Mouse (Mus musculus) liver, embryonic 13.5 days (tissue): ENCODE results near the gene Ifngr2. TPM values are rescaled to one million over a fixed set of nuclear protein-coding genes. Genes with fewer than 3 reads are reported as not detected.
A peak's percentile ranks its signal among the peaks of the same experiment; 100 is the strongest.

Source experiments
- ATAC-seq: fragments of 200-750 bp; cut with Nextera tagmentation; 2 replicates; pipeline ENCODE4 v1.8.0; 2017; ENCODE audit warnings: low read depth, mild to moderate bottlenecking, moderate number of reproducible peaks, moderate library complexity
- DNase-seq: peaks from one replicate; pipeline ENCODE4 v3.0.0; 2022
- H3K27ac ChIP-seq: fragments of 300-500 bp; sonication (generic); 2 replicates; pipeline ENCODE4 v1.5.1; 2015; ENCODE audit warnings: moderate library complexity, mild to moderate bottlenecking, inconsistent platforms
- H3K27me3 ChIP-seq: fragments of 300-500 bp; sonication (generic); 2 replicates; pipeline ENCODE4 v1.6.1; 2015; ENCODE audit warnings: mild to moderate bottlenecking, inconsistent platforms
- H3K36me3 ChIP-seq: fragments of 300-500 bp; sonication (generic); 2 replicates; pipeline ENCODE4 v1.6.1; 2015; ENCODE audit warnings: mild to moderate bottlenecking, inconsistent platforms
- H3K4me1 ChIP-seq: fragments of 300-500 bp; sonication (generic); replicated peaks from 2 replicates; pipeline ENCODE4 v1.6.1; 2015; ENCODE audit warnings: inconsistent platforms
- H3K4me2 ChIP-seq: fragments of 300-500 bp; sonication (generic); 2 replicates; pipeline ENCODE4 v1.6.1; 2015; ENCODE audit warnings: inconsistent platforms, mild to moderate bottlenecking, moderate library complexity
- H3K4me3 ChIP-seq: fragments of 300-500 bp; sonication (generic); replicated peaks from 2 replicates; pipeline ENCODE4 v1.5.1; 2015; ENCODE audit warnings: mild to moderate bottlenecking, inconsistent platforms
- H3K9ac ChIP-seq: fragments of 300-500 bp; sonication (generic); 2 replicates; pipeline ENCODE4 v1.6.1; 2015; ENCODE audit warnings: mild to moderate bottlenecking, inconsistent platforms
- H3K9me3 ChIP-seq: fragments of 300-500 bp; sonication (generic); replicated peaks from 2 replicates; pipeline ENCODE4 v1.6.1; 2016; ENCODE audit warnings: inconsistent platforms
- WGBS: fragments of 180-500 bp; shearing (Covaris S2); methylation state at CpG from one replicate; pipeline ENCODE4 v1.1.7; 2015; ENCODE audit not compliant: insufficient replicate concordance; 5-methylcytosine and 5-hydroxymethylcytosine counted together
- polyA plus RNA-seq: library from polyadenylated mRNA; unstranded; fragments of >200 nt; fragmentation: Nextera tagmentation; extraction: Ambion mirVana; gene quantifications from 2 replicates; pipeline ENCODE4 v1.2.1, GENCODE M21; 2015

Gene Ifngr2
- polyA plus RNA-seq, 1 experiment from 2014 or later: 15.4 TPM

DNA sequence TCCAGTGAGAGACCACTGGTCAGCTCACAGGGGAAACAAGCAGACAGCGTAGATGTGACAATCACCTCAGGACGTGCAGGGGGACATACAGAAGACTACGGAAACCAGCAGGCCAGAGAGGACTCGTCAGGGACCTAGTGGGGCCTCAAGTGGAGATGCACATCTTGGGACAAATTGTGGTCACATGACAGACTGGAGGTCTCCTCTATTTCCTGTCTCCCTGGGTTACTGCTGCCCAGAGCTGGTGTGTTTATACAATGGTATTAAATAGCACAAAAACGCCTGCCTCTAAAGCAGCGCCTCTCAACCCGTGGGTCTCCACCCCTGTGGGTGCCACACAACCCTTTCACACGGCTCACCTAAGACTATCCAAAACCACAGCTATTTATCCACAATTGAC, 45.3 kb downstream of the Ifngr2 start:
- Histone ChIP-seq H3K9me3 (no peaks in the 10 kb centered on the region), H3K27me3 (peaks cover 16% of the 10 kb centered on the region), H3K36me3 (no peaks in the 10 kb centered on the region), H3K4me2 (no peak overlapping the region), H3K4me1 (peaks cover 30% of the 10 kb centered on the region), H3K9ac (no peak overlapping the region), H3K27ac (no peak overlapping the region), H3K4me3 (no peak overlapping the region)
- DNase-seq (no peak), ATAC-seq (no peak)
- WGBS: 42% methylated on average over 8 of the region's 8 CpGs

DNA sequence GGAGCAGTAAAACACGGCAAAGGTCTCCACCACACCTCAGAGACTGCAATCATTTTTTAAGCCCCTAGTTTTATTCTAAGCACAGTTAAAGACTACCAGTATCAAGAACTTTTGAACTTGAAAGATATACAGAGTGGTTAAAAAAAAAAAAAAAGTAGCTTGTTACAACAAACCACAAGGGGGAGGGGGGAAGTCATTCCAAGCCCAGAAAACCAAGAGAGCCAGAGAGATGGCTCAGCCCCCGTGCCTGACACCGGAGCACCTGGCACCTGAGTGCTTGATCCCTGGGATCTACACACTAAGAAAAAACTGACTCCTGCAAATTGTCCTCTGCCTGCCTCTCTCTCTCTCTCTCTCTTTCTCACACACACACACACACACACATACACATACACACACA, 46.4 kb downstream of the Ifngr2 start:
- peaks cover 31% of the 10 kb centered on the region for H3K4me1 ChIP-seq
- H3K9ac ChIP-seq: no peak overlapping the region
- no peak overlapping the region for H3K4me3 ChIP-seq
- WGBS: 60% methylated on average over 3 of the region's 3 CpGs
- no peak for DNase-seq
- no peak overlapping the region for H3K4me2 ChIP-seq
- no peaks in the 10 kb centered on the region for H3K9me3 ChIP-seq
- ATAC-seq: no peak
- no peak overlapping the region for H3K27ac ChIP-seq
- peaks cover 19% of the 10 kb centered on the region for H3K27me3 ChIP-seq
- H3K36me3 ChIP-seq: no peaks in the 10 kb centered on the region

DNA sequence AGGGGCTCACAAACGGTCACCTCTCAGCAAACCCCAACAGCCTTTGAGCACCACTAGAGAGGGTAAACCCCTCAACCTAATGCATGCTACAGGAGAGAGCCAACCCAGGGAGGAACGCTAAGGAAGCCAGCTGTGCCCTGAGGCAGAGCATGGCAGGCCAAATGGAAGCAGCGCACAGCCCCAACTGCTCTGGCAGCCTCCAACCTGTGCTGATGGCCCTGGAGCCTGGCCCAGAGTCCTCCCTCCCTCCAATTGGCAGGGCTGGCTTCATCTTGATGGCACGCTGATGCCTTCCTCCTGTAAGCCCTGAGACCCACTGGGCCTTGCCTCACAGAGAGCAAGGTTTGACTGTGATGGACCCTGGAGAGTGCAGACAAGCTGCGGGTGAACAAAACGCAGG, 48.2 kb downstream of the Ifngr2 start:
- H3K36me3 ChIP-seq: no peaks in the 10 kb centered on the region
- H3K9ac ChIP-seq: no peak overlapping the region
- H3K9me3 ChIP-seq: no peaks in the 10 kb centered on the region
- WGBS: 78% methylated on average over 6 of the region's 6 CpGs
- peaks cover 31% of the 10 kb centered on the region for H3K4me1 ChIP-seq
- H3K27me3 ChIP-seq: peaks cover 30% of the 10 kb centered on the region
- DNase-seq: no peak
- no peak overlapping the region for H3K4me2 ChIP-seq
- H3K4me3 ChIP-seq: no peak overlapping the region
- H3K27ac ChIP-seq: no peak overlapping the region
- ATAC-seq: no peak

DNA sequence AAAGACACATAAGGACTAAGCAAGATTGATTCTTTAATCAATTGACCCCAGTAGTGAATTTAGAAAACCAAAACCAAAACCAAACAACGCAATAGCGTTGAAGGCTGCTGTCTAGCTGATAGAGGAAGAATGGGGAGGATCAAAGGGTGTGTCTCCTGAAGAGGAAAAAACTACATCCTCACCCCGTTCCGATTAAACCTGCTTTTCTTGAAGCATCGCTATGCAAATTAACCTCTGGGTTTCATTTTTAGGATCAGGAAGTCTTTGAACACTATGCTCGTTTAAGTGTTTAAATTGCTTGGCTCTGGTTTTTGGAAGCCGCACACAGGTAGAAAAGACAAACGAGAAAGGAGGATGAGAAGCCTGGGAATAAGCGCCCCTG, 49.5 kb downstream of the Ifngr2 start:
- DNase-seq (no peak), ATAC-seq (no peak)
- H3K9me3 ChIP-seq: no peaks in the 10 kb centered on the region
- WGBS: 12% methylated on average over 9 of the region's 9 CpGs
- H3K4me1 ChIP-seq: peaks cover 31% of the 10 kb centered on the region
- H3K27ac ChIP-seq: no peak overlapping the region
- H3K4me2 ChIP-seq: peak overlapping the region; percentile 100
- peaks cover 37% of the 10 kb centered on the region for H3K27me3 ChIP-seq
- H3K9ac ChIP-seq: peak overlapping the region; percentile 80
- H3K36me3 ChIP-seq: no peaks in the 10 kb centered on the region
- H3K4me3 ChIP-seq: peak overlapping the region; percentile 77

DNA sequence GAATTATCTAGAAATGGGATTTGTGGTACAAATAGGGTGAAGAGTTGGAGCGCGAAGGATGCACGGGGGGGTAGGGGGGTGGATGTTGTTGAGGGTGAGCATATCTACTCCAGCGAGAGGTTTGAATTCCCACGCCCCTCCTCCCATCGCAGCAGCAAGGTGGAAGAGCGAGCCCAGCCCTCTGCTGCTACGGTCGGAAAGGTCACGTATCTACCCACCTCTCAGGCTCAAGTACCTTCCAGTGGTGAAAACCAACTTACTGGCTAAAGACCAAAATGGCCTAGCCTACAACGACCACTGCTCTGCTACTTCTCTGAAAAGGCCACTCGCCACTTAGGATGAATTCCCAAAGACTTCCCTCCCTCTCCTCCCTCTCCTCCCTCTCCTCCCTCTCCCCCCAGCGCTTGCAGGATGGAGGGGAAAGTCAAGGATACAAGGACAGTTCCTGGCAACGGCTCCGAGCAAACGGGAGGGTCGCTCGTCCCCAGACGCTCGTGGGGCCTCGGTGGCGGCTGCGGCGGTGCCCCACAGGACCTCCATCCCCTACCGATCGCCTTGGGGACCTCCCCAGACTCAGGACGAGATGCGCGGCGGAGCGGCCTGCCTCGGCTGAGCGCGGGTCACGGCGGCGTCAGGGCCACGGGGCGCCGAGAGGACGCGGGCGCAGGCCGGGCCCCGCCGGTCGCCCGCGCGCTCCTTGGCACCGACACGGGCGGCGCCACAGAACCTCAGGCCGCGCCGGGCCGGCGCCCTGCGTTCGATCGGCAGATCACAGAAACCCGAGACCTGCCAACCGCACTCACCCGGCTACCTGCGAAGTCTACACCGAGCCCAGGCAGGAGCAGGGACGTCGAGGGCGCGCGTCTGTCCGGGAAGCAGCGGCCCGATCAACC, 50.2 kb downstream of the Ifngr2 start:
- no peaks in the 10 kb centered on the region for H3K9me3 ChIP-seq
- peak overlapping the region; percentile 80 for H3K9ac ChIP-seq
- H3K4me1 ChIP-seq: peaks cover 31% of the 10 kb centered on the region
- no peak overlapping the region; the same call in 1 of the 2 replicates for H3K27ac ChIP-seq
- H3K36me3 ChIP-seq: no peaks in the 10 kb centered on the region
- WGBS: under 1% methylated on average over 72 of the region's 75 CpGs
- peak overlapping the region; percentile 100 for H3K4me2 ChIP-seq
- ATAC-seq (peak; percentile 64), DNase-seq (peak; percentile 13)
- peak overlapping the region; percentile 77 for H3K4me3 ChIP-seq
- H3K27me3 ChIP-seq: peaks cover 43% of the 10 kb centered on the region

DNA sequence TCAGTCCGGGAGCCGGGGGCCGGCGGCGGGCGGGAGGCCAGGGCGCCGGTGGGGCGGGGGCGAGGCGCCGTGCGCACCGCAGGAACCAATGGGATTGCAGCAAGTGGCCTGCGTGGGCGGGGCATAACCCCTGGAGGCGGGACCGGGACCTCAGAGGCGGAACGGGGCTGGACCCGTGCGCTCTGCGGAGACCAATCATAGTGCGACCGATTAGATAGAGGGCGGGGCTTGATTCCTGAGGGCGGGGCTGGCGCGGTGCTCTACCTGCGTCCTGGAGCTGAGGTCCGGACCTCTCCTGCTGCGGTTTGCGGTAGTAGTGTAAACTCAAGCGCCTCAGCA, 50.8 kb downstream of the Ifngr2 start, which contains the start of gene Tmem50b:
Gene Tmem50b (minus strand): TSS at position 129 of the 339 bp plus-strand sequence.
- DNase-seq (peak; percentile 99), ATAC-seq (peak; percentile 98)
- H3K36me3 ChIP-seq: no peaks in the 10 kb centered on the region
- H3K27me3 ChIP-seq: peaks cover 45% of the 10 kb centered on the region
- no peak within 1 kb of the TSS; the same call in none of the 2 replicates for H3K27ac ChIP-seq
- H3K4me1 ChIP-seq: peaks cover 27% of the 10 kb centered on the region
- WGBS: under 1% methylated on average over 33 of the region's 34 CpGs
- no peaks in the 10 kb centered on the region for H3K9me3 ChIP-seq
- peak within 1 kb of the TSS; percentile 77 for H3K4me3 ChIP-seq
- peak within 1 kb of the TSS; percentile 100 for H3K4me2 ChIP-seq
- peak within 1 kb of the TSS; percentile 80 for H3K9ac ChIP-seq

DNA sequence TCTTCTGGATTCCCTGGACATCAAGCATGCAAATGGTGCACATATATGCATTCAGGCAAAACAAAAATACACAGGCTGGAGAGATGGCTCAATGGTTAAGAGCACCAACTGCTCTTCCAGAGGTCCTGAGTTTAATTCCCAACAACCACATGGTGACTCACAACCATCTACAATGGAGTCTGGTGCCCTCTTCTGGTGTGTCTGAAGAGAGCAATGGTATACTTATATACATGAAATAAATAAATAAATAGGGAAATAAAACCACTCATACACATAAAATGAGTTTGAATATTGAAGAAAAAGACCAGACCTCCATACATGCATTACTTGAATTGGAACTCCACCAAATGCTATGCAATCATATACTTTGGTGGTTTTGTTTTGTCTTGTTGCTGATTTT, 52.4 kb downstream of the Ifngr2 start:
- no peaks in the 10 kb centered on the region for H3K9me3 ChIP-seq
- H3K4me3 ChIP-seq: no peak overlapping the region
- H3K27me3 ChIP-seq: peaks cover 45% of the 10 kb centered on the region
- no peak overlapping the region for H3K27ac ChIP-seq
- no peaks in the 10 kb centered on the region for H3K36me3 ChIP-seq
- H3K4me2 ChIP-seq: no peak overlapping the region
- H3K4me1 ChIP-seq: peaks cover 19% of the 10 kb centered on the region
- no peak for DNase-seq
- H3K9ac ChIP-seq: no peak overlapping the region
- no peak for ATAC-seq

DNA sequence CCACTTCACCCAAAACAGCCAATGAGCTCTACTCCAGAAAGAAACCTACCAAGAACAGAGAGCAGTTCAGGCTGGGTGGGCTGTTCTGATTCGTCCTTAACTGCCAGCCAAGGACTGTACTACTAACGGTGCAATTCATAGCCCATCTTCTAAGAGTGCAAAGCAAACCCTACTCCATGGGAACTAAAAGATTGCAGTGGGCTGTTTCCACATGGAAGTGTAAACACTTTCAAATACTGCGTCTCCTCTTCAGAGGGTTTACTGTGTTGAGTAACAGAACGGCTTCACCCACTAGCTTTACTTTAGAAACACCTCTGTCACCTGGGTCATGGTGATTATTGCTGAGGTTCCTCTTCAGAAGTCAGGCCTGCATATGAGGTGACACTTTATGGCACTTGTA, 54.2 kb downstream of the Ifngr2 start:
- no peaks in the 10 kb centered on the region for H3K9me3 ChIP-seq
- no peak overlapping the region for H3K4me2 ChIP-seq
- peaks cover 18% of the 10 kb centered on the region for H3K4me1 ChIP-seq
- ATAC-seq (no peak), DNase-seq (no peak)
- no peaks in the 10 kb centered on the region for H3K36me3 ChIP-seq
- no peak overlapping the region for H3K9ac ChIP-seq
- no peak overlapping the region for H3K4me3 ChIP-seq
- H3K27ac ChIP-seq: no peak overlapping the region
- peaks cover 36% of the 10 kb centered on the region for H3K27me3 ChIP-seq
- 56% methylated on average over 4 of the region's 4 CpGs for WGBS

DNA sequence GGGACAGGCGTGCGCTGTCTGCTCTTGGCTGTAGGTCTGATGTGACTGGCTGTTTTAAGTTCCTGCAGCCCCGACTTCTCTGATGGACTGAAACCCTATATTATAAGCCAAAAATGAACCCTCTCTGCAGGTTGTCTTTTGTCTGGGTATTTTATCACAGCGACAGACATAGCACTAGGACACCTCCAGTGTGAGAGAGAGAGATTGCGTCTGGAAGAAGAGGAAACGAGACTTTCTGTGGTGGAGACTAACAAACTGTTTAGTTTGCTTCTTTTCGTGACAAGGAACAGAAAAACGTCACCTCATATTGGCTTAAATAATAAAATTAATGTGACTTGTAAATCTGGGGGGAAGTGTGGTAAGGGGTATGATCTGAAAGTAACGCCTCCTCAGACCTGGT, 54.8 kb downstream of the Ifngr2 start:
- ATAC-seq (no peak), DNase-seq (no peak)
- peaks cover 11% of the 10 kb centered on the region for H3K4me1 ChIP-seq
- H3K9ac ChIP-seq: no peak overlapping the region
- H3K27ac ChIP-seq: no peak overlapping the region
- H3K4me2 ChIP-seq: no peak overlapping the region
- H3K4me3 ChIP-seq: no peak overlapping the region
- 60% methylated on average over 9 of the region's 9 CpGs for WGBS
- H3K36me3 ChIP-seq: no peaks in the 10 kb centered on the region
- H3K9me3 ChIP-seq: no peaks in the 10 kb centered on the region
- peaks cover 33% of the 10 kb centered on the region for H3K27me3 ChIP-seq

DNA sequence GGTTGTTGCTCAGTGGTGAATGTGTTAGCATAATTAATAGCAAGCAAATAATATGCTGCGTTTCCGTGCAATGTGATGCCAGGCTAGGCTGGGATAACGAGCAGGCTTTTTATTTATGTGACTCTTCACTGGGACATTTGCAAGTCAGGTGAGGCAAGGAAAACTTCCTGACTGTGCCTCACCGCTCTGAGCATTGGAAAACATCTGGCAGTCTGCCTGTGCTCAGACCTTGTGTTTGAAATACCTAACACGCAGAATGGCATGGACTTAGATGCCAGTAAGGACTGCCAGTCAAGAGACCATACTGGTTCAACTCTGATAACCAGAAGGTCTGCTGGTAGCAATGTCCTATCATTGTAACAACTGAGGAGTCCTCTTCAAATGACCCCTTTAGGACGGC, 58.3 kb downstream of the Ifngr2 start:
- H3K36me3 ChIP-seq: no peaks in the 10 kb centered on the region
- peaks cover 14% of the 10 kb centered on the region; the same call in 1 of the 2 replicates for H3K27me3 ChIP-seq
- WGBS: 78% methylated on average over 6 of the region's 6 CpGs
- no peak for ATAC-seq
- DNase-seq: no peak
- no peak overlapping the region for H3K9ac ChIP-seq
- no peak overlapping the region for H3K27ac ChIP-seq
- no peaks in the 10 kb centered on the region for H3K9me3 ChIP-seq
- H3K4me2 ChIP-seq: no peak overlapping the region
- no peak overlapping the region for H3K4me3 ChIP-seq
- no peaks in the 10 kb centered on the region; the same call in 1 of the 2 replicates for H3K4me1 ChIP-seq

DNA sequence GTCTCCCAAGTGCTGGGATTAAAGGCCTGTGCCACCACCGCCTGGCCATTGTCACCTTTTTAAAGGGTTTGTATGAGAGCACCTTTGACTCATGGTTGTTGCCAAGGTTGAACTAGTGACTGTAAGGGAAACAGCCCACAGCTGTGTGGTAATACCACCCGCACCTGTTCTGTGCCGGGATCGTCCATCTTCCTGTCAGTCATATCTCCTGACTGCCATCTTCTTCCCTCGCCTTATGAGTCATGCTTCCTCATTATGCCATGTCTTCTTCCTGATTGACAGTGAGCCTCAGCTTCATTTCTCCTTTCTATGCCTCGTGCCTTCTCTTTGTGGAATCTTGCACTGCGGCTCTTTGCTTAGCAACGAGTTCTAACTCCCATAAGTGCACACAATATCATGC, 60.1 kb downstream of the Ifngr2 start:
- DNase-seq (no peak), ATAC-seq (no peak)
- Histone ChIP-seq H3K4me3 (no peak overlapping the region), H3K4me2 (no peak overlapping the region), H3K27me3 (peaks cover 2% of the 10 kb centered on the region; the same call in 1 of the 2 replicates), H3K9ac (no peak overlapping the region), H3K27ac (no peak overlapping the region), H3K36me3 (no peaks in the 10 kb centered on the region), H3K9me3 (no peaks in the 10 kb centered on the region), H3K4me1 (no peaks in the 10 kb centered on the region)
- 51% methylated on average over 8 of the region's 8 CpGs for WGBS
